Mouse (Mus musculus) kidney, postnatal 14 days (tissue): ENCODE measurements at regions not wholly inside any gene's neighbourhood (a gene's known extent, or its start where the extent isn't known, plus 50 kb on each side); places are given as distances from the start of the nearest gene placed in this dataset.

Experiments
- DNase-seq: peaks from one replicate; pipeline ENCODE4 v3.0.0; 2022; ENCODE audit warnings: mixed read lengths

GRCm38 (mm10) chr5:43139813-43140212, 93.2 kb upstream of the Cpeb2 start:
- no peak for DNase-seq

GRCm38 (mm10) chr5:43145939-43146338, 87.0 kb upstream of the Cpeb2 start:
- no peak for DNase-seq

- DNase-seq = no peak
Measured at GRCm38 (mm10) chr5:43146928-43147327, 86.0 kb upstream of the Cpeb2 start.

DNA sequence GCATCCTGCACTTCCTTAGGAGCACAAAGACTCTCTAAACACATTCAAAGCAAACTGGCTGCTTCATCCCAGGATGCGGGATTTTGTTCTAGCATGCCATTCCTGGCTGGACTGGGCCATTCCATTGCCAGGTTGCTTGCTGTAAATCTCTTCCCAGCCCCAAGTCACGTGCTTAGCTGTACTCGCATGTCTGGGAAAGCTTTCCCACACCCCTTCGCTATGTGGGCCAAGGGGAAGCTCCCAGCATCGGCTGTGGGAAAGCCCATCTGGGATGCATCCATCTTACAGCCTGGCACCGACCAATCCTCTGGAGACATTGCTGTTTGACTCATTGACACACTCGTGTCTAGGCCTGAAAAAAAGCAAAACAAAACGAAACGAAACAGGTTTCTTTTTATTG, 84.5 kb upstream of the Cpeb2 start:
- DNase-seq = no peak

- DNase-seq = no peak
Measured at GRCm38 (mm10) chr5:43149559-43149958, 83.4 kb upstream of the Cpeb2 start.

DNA sequence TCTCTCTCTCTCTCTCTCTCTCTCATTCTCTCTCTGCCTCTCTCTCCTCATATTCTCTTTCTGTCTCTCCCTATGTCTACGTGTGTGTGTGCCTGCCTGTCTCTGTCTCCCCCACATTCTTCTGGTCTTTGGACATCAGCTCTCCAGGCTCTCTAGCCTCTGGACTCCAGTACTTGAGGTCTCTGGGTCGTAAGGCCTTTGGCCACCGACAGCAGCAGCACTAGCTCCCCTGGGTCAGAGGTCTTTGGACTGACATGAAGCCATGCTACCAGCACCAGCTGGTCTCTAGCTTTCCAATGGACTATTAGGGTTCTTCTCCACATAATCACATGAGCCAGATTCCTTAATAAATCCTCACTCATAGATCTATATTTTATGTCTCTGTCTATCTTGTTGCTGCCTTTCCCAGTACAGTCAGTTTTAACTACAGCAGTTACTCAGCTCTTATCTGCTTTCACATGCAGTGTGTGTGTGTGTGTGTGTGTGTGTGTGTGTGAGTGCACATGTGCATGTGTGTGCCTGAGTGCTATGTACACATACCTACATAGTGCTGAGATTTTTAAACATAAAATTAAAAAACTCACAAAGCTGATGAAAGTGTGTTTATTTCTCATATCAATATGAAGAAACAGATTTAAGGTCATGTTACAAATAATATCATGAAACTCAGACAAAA, 81.7 kb upstream of the Cpeb2 start:
- DNase-seq = peak; percentile 43

GRCm38 (mm10) chr5:43152119-43152611, 80.8 kb upstream of the Cpeb2 start:
- no peak for DNase-seq

DNA sequence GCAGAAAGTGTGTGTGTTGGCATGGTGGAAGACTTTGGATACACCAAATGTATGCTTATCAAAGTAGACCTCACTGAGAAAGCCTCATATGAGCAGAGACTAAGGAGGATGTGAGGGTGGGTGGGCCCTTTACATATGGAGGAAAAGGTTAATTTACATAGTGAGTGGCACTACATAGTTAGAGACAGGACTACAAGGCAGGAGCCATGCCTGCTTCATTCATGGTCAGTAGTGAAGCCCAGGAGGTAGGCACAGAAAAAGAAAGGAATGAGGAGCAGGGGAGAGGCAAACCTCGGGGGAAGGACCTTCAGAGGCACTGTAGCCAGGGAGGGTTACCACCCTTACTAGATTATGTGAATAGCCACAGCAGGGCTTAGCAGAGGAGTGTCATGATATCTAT, 80.1 kb upstream of the Cpeb2 start:
- no peak for DNase-seq

DNA sequence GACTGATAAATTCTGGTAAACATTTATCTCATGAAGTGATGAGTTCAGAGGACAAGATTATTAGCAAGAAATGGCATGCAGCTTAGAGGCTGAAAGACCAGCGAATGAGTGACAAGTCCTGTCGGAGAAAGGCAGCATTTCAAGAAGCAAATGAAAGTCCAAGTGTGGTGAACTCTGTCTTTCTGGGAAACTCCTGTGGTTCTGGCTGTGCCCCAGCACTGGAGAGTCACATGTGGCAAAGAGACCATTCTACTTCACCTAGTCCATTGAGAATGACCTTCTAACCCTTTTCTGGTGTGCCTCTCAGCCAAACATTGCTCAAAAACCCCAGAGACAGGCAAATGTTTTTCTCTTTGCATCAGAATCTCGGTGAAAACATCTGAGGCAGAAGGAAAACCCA, 76.2 kb upstream of the Cpeb2 start:
- peak; percentile 62 for DNase-seq

GRCm38 (mm10) chr5:43160140-43160539, 72.8 kb upstream of the Cpeb2 start:
- no peak for DNase-seq

GRCm38 (mm10) chr5:43181475-43181874, 51.5 kb upstream of the Cpeb2 start:
- DNase-seq = no peak
